Mouse (Mus musculus): ENCODE measurements at regions not wholly inside any gene's neighbourhood (a gene's known extent, or its start where the extent isn't known, plus 50 kb on each side); places are given as distances from the start of the nearest gene placed in this dataset.

GRCm38 (mm10) chr15:96185429-96185828 lies 101.9 kb upstream of the Arid2 start:
- DNase-seq, result no peak

- no peak for DNase-seq
Observed at GRCm38 (mm10) chr15:96185901-96186300, 101.4 kb upstream of the Arid2 start.

GRCm38 (mm10) chr15:96189551-96189950 lies 97.8 kb upstream of the Arid2 start:
- DNase-seq, result no peak

- DNase-seq, result no peak
Observed at GRCm38 (mm10) chr15:96197413-96197812, 89.9 kb upstream of the Arid2 start.

GRCm38 (mm10) chr15:96197932-96198331 lies 89.4 kb upstream of the Arid2 start:
- no peak for DNase-seq

GRCm38 (mm10) chr15:96201273-96201672 lies 86.0 kb upstream of the Arid2 start:
- DNase-seq, result no peak

- no peak for DNase-seq
Observed at GRCm38 (mm10) chr15:96201701-96202460, 85.4 kb upstream of the Arid2 start.

GRCm38 (mm10) chr15:96204187-96204586 lies 83.1 kb upstream of the Arid2 start:
- DNase-seq, result no peak

- no peak for DNase-seq
Observed at GRCm38 (mm10) chr15:96204623-96205022, 82.7 kb upstream of the Arid2 start.

- DNase-seq, result no peak
Observed at GRCm38 (mm10) chr15:96210721-96211400, 76.5 kb upstream of the Arid2 start.

- DNase-seq, result no peak
Observed at GRCm38 (mm10) chr15:96213541-96214312, 73.6 kb upstream of the Arid2 start.

GRCm38 (mm10) chr15:96217896-96218295 lies 69.4 kb upstream of the Arid2 start:
- no peak for DNase-seq

- DNase-seq, result no peak
Observed at GRCm38 (mm10) chr15:96219746-96220145, 67.6 kb upstream of the Arid2 start.

GRCm38 (mm10) chr15:96231969-96232368 lies 55.3 kb upstream of the Arid2 start:
- no peak for DNase-seq

GRCm38 (mm10) chr15:96233113-96233512 lies 54.2 kb upstream of the Arid2 start:
- DNase-seq, result no peak

- DNase-seq, result no peak
Observed at GRCm38 (mm10) chr15:96234783-96235182, 52.5 kb upstream of the Arid2 start.
